Mouse (Mus musculus): ENCODE data around the gene Tat. TPM values are rescaled to one million over a fixed set of nuclear protein-coding genes. Genes with fewer than 3 reads are reported as not detected.

The Tat gene
- polyA plus RNA-seq, 1 experiment from 2014 or later: not detected

GRCm38 (mm10) chr8:109992166-109992565 lies 1.9 kb downstream of the Tat start:
- Histone ChIP-seq H3K4me3 (no peak overlapping the region), H3K4me1 (no peaks in the 10 kb centered on the region), H3K36me3 (no peaks in the 10 kb centered on the region), H3K9me3 (replicated peaks) (no peaks in the 10 kb centered on the region), H3K27me3 (ENCODE audit: low read depth, poor library complexity, severe bottlenecking) (no peaks in the 10 kb centered on the region), H3K27ac (no peak overlapping the region)
- DNase-seq (ENCODE audit: low spot score): no peak
- 87% methylated on average over 5 of the region's 5 CpGs for WGBS

GRCm38 (mm10) chr8:109992951-109993350 lies 2.7 kb downstream of the Tat start:
- no peaks in the 10 kb centered on the region for H3K4me1 ChIP-seq
- H3K27me3 ChIP-seq (ENCODE audit: low read depth, poor library complexity, severe bottlenecking): no peaks in the 10 kb centered on the region
- H3K4me3 ChIP-seq: no peak overlapping the region
- no peaks in the 10 kb centered on the region for H3K9me3 ChIP-seq (replicated peaks)
- 87% methylated on average over 1 of the region's 1 CpGs for WGBS
- H3K36me3 ChIP-seq: no peaks in the 10 kb centered on the region
- H3K27ac ChIP-seq: no peak overlapping the region
- no peak for DNase-seq (ENCODE audit: low spot score)

GRCm38 (mm10) chr8:109997381-109997780 lies 7.1 kb downstream of the Tat start:
- Histone ChIP-seq H3K36me3 (no peaks in the 10 kb centered on the region), H3K4me3 (no peak overlapping the region), H3K27me3 (ENCODE audit: low read depth, poor library complexity, severe bottlenecking) (no peaks in the 10 kb centered on the region), H3K4me1 (no peaks in the 10 kb centered on the region), H3K9me3 (replicated peaks) (no peaks in the 10 kb centered on the region), H3K27ac (no peak overlapping the region)
- DNase-seq (ENCODE audit: low spot score): no peak
- 92% methylated on average over 9 of the region's 9 CpGs for WGBS

GRCm38 (mm10) chr8:109998066-109998465 lies 7.8 kb downstream of the Tat start:
- Histone ChIP-seq H3K9me3 (replicated peaks) (no peaks in the 10 kb centered on the region), H3K4me1 (no peaks in the 10 kb centered on the region), H3K27me3 (ENCODE audit: low read depth, poor library complexity, severe bottlenecking) (no peaks in the 10 kb centered on the region), H3K4me3 (no peak overlapping the region), H3K27ac (no peak overlapping the region), H3K36me3 (no peaks in the 10 kb centered on the region)
- DNase-seq (ENCODE audit: low spot score): no peak
- WGBS: 82% methylated on average over 7 of the region's 7 CpGs

GRCm38 (mm10) chr8:109999974-110000373 lies 9.7 kb downstream of the Tat start:
- Histone ChIP-seq H3K4me3 (no peak overlapping the region), H3K27ac (no peak overlapping the region), H3K27me3 (ENCODE audit: low read depth, poor library complexity, severe bottlenecking) (no peaks in the 10 kb centered on the region), H3K4me1 (no peaks in the 10 kb centered on the region), H3K9me3 (replicated peaks) (no peaks in the 10 kb centered on the region), H3K36me3 (no peaks in the 10 kb centered on the region)
- 87% methylated on average over 10 of the region's 10 CpGs for WGBS
- DNase-seq (ENCODE audit: low spot score): no peak

- Histone ChIP-seq H3K9me3 (replicated peaks) (no peaks in the 10 kb centered on the region), H3K27ac (no peak overlapping the region), H3K4me1 (peaks cover 7% of the 10 kb centered on the region; the same call in 1 of the 2 replicates), H3K4me3 (no peak overlapping the region), H3K36me3 (no peaks in the 10 kb centered on the region), H3K27me3 (ENCODE audit: low read depth, poor library complexity, severe bottlenecking) (no peaks in the 10 kb centered on the region)
- 33% methylated on average over 9 of the region's 9 CpGs for WGBS
- DNase-seq (ENCODE audit: low spot score): peak; percentile 58
Observed at GRCm38 (mm10) chr8:110002953-110003352, 12.7 kb downstream of the Tat start.

- no peak for DNase-seq (ENCODE audit: low spot score)
- 79% methylated on average over 5 of the region's 5 CpGs for WGBS
- H3K4me3 ChIP-seq: no peak overlapping the region
- peaks cover 7% of the 10 kb centered on the region; the same call in 1 of the 2 replicates for H3K4me1 ChIP-seq
- H3K36me3 ChIP-seq: no peaks in the 10 kb centered on the region
- H3K27ac ChIP-seq: no peak overlapping the region
- no peaks in the 10 kb centered on the region for H3K27me3 ChIP-seq (ENCODE audit: low read depth, poor library complexity, severe bottlenecking)
- H3K9me3 ChIP-seq (replicated peaks): no peaks in the 10 kb centered on the region
Observed at GRCm38 (mm10) chr8:110004300-110004699, 14.1 kb downstream of the Tat start.

GRCm38 (mm10) chr8:110006312-110007023 lies 16.2 kb downstream of the Tat start:
- Histone ChIP-seq H3K9me3 (replicated peaks) (no peaks in the 10 kb centered on the region), H3K27ac (no peak overlapping the region), H3K4me3 (no peak overlapping the region), H3K4me1 (peaks cover 7% of the 10 kb centered on the region; the same call in 1 of the 2 replicates), H3K36me3 (no peaks in the 10 kb centered on the region), H3K27me3 (ENCODE audit: low read depth, poor library complexity, severe bottlenecking) (no peaks in the 10 kb centered on the region)
- no peak for DNase-seq (ENCODE audit: low spot score)
- whole genome bisulfite sequencing: 70% methylated on average over 17 of the region's 17 CpGs

- Histone ChIP-seq H3K27me3 (ENCODE audit: low read depth, poor library complexity, severe bottlenecking) (no peaks in the 10 kb centered on the region), H3K4me3 (no peak overlapping the region), H3K9me3 (replicated peaks) (no peaks in the 10 kb centered on the region), H3K27ac (no peak overlapping the region), H3K36me3 (no peaks in the 10 kb centered on the region), H3K4me1 (peaks cover 7% of the 10 kb centered on the region; the same call in 1 of the 2 replicates)
- DNase-seq (ENCODE audit: low spot score): no peak
- 89% methylated on average over 26 of the region's 26 CpGs for WGBS
Observed at GRCm38 (mm10) chr8:110008228-110008994, 18.2 kb downstream of the Tat start.

GRCm38 (mm10) chr8:110008995-110009446 lies 18.8 kb downstream of the Tat start:
- Histone ChIP-seq H3K27me3 (ENCODE audit: low read depth, poor library complexity, severe bottlenecking) (no peaks in the 10 kb centered on the region), H3K27ac (no peak overlapping the region), H3K36me3 (no peaks in the 10 kb centered on the region), H3K4me3 (no peak overlapping the region), H3K4me1 (peaks cover 7% of the 10 kb centered on the region; the same call in 1 of the 2 replicates), H3K9me3 (replicated peaks) (no peaks in the 10 kb centered on the region)
- DNase-seq (ENCODE audit: low spot score): no peak
- WGBS: 79% methylated on average over 8 of the region's 8 CpGs

- no peaks in the 10 kb centered on the region for H3K9me3 ChIP-seq (replicated peaks)
- no peak overlapping the region for H3K27ac ChIP-seq
- peak; percentile 61 for DNase-seq (ENCODE audit: low spot score)
- H3K36me3 ChIP-seq: no peaks in the 10 kb centered on the region
- WGBS: 39% methylated on average over 5 of the region's 5 CpGs
- no peak overlapping the region for H3K4me3 ChIP-seq
- no peaks in the 10 kb centered on the region for H3K27me3 ChIP-seq (ENCODE audit: low read depth, poor library complexity, severe bottlenecking)
- H3K4me1 ChIP-seq: peaks cover 7% of the 10 kb centered on the region; the same call in 1 of the 2 replicates
Observed at GRCm38 (mm10) chr8:110010868-110011267, 20.6 kb downstream of the Tat start.

- Histone ChIP-seq H3K27ac (no peak overlapping the region), H3K36me3 (no peaks in the 10 kb centered on the region), H3K9me3 (replicated peaks) (no peaks in the 10 kb centered on the region), H3K4me1 (no peaks in the 10 kb centered on the region), H3K4me3 (no peak overlapping the region), H3K27me3 (ENCODE audit: low read depth, poor library complexity, severe bottlenecking) (no peaks in the 10 kb centered on the region)
- DNase-seq (ENCODE audit: low spot score): no peak
- WGBS: 65% methylated on average over 6 of the region's 6 CpGs
Observed at GRCm38 (mm10) chr8:110022081-110022480, 31.8 kb downstream of the Tat start.

GRCm38 (mm10) chr8:110022768-110023344 lies 32.6 kb downstream of the Tat start:
- Histone ChIP-seq H3K27ac (no peak overlapping the region), H3K36me3 (no peaks in the 10 kb centered on the region), H3K4me3 (no peak overlapping the region), H3K27me3 (ENCODE audit: low read depth, poor library complexity, severe bottlenecking) (no peaks in the 10 kb centered on the region), H3K9me3 (replicated peaks) (no peaks in the 10 kb centered on the region), H3K4me1 (no peaks in the 10 kb centered on the region)
- DNase-seq (ENCODE audit: low spot score): no peak
- 90% methylated on average over 10 of the region's 10 CpGs for WGBS
